Mouse (Mus musculus) embryo, embryonic 10.5 days (tissue): ENCODE results near the gene Cdh11.

ENCODE experiments used
- DNase-seq: peaks from one replicate; pipeline ENCODE4 v3.0.0-alpha.2; 2015; ENCODE audit warnings: low spot score

Gene Cdh11

DNA sequence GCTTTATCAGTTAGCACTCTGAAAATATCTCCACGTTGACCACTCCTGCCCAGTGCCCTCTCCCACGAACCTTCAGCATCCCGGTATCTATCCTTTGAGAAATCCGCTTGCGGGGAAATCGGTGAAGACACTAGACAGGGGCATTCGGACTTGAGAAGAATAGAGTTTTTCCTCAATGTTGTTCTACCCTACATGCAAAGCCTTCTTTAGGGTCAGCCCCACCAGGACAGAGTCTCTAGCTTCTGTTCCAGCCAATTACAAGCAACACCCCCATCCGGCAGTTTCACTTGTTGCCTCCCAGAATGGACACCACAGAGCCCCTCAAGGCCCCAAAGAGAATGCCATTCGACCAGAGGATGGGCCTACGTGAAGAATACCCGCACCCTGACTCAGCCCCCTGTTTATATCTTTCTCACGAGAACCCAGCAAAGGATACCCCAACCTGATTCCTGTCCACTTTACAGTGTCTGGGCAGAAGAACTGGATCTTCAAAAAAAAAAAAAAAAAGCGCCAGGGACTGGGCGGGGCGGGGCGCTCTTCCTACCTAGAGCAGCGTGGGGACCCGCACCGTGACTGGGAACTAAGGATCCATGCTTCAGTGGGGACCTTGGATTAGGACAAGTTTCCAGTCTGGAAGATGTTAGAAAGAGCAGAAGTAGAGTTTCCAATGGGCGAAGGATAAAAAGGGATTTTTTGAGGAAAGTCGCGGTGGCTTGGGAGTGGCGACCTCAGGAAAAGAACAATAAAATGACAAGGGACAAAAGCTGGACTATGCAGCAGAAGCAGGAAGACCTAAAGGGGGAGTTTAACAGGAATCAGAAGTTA is at the start of gene Cdh11:
Cdh11 (minus strand) TSS at position 51 of the 825 bp plus-strand sequence.
- peak; percentile 67 for DNase-seq

DNA sequence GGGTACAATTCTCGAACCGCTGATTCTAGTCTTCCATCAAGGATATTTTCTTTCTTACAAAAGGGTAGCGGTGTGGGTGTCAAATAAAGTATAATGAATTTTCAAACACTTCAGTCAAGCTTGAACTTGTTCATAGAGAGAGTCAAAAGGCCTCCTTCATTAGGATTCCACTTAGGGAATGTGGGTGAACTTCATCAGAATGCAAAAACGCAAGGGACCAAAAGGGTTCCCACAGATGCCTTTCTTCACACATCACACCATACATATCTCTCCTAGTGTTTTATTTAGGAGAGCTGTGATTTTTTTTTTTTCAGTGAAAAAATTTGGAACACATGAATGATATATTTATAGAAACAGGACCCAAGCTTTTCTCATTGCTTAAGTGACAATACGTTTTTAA is 28.5 kb upstream of the Cdh11 start:
- DNase-seq: peak; percentile 9

DNA sequence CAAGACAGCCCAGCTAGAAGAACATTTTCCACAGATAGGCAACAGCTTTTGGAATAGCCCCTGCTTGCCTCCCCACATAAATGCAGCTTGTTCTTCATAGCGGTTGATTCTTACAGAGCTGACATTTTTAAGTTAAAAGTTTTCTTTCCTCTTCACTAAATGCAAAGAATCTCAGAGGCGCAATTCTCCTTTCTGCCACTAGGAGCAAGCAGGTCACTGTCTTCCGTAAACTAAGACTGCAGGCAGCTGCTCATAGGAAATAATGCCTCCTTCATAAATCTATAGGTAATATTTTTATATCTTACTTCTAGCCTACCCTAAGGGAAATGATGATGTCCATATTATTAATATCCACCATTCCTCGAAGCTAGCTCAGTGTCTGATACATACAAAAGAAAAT is 4.9 kb upstream of the Cdh11 start:
- DNase-seq: peak; percentile 72

DNA sequence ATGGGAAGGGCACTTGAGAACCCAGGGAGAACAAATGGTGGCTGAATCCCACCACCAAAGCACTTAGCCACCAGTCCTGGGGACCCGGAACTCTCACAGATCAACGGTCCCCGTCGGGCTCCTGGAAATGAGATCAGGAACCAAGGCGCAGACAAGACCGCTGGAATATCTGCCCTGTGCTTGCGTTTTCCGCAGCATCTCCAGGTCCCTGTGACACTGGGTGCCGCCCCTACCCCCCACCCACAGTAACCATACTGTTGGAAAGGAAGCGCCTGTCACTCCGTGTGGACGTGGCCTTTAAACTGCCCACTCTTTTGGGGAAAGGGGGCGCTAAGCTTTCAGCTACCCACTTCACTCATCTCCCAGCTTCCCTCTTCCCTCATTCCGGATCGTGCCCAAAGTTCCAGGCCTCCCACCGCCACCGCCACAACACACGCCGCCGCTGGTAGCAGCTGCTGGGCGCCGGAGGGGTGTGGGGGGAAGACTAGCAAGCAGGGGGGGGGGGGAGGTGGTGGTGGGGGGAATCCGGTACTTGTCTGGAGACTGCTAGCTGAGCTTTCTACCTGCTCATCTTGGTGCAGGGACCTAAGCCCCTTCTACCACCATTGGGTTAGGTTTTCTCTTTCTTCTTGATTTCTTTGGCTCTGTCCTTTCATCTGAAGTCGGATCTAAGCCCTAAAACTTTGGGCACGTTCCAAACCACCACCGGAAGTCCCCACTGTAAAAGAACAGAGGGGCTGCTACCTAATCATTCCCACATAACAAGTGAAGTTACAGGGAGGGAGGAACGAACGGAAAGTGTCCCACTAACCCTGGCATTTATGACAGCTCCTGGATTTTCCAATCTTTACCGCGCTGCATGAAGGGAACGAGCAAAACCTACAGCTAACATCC is 1.3 kb upstream of the Cdh11 start:
- peak; percentile 62 for DNase-seq

DNA sequence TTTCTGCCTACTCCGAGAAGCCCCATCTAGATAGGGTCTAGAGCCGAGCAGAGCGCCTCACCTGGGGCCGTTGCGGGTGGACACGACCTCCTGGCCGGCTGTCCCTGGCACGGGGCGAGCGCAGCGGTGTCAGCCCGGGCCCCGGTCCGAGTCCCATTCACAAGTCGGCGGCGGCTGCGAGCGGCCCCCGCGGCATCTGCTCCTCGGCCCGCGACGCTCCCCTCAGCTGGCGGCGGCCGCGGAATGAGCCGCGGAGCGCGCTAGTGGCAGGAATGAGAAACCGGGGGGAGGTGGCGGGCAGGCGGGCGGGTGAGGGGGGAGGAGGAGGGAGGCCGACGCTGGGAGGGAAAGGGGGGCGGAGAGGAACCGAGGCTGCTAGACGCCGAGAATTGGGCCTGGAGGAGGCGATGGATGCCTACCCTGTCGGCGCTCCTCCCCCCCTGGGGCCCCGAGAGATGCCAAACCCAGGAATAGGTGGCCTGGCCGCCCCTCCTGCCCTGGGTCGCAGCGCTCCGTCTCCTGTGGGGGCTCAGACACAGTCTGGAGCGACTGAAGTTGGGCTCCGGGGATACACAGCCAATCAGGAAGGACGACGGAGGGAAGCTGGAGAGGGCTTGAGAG is 497 bp downstream of the Cdh11 start:
- peak; percentile 83 for DNase-seq

DNA sequence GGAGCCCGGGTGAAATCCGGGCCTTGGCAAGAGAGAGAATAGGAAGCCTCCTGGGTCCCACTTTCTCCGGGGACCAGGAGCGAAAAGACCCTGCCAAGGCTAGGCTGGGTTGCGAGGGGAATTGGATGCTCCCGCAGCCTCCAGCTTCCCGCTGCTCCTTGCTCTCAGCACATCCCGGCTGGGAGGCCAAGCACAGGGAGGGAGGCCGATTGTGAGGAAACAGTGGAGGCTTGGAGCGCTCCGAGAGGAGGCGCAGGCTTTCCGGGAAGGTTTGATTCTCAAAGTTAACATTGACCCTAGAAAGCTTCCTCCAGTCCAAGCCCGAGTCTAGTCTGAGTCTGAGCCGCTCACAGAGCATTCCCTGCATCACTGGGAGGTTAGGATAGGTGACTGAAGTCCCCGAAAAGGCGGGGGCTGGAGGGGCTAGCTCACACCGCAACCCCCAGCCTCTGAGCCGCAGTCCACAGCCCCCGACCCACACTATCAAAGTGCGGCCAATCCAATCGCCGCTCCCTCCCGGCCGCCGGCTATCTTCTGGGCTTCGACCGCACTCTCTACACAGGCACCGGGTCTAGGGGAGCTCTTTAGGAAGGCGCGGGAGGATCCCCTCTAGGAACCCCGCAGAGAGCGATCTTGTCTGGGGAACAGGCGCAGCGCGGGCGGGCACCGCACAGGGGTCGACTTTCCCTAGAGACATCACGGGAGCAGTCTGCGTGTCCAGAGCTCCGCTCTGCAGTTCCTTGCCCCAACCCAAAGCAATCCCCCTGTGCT is 1.4 kb downstream of the Cdh11 start:
- DNase-seq: peak; percentile 71

DNA sequence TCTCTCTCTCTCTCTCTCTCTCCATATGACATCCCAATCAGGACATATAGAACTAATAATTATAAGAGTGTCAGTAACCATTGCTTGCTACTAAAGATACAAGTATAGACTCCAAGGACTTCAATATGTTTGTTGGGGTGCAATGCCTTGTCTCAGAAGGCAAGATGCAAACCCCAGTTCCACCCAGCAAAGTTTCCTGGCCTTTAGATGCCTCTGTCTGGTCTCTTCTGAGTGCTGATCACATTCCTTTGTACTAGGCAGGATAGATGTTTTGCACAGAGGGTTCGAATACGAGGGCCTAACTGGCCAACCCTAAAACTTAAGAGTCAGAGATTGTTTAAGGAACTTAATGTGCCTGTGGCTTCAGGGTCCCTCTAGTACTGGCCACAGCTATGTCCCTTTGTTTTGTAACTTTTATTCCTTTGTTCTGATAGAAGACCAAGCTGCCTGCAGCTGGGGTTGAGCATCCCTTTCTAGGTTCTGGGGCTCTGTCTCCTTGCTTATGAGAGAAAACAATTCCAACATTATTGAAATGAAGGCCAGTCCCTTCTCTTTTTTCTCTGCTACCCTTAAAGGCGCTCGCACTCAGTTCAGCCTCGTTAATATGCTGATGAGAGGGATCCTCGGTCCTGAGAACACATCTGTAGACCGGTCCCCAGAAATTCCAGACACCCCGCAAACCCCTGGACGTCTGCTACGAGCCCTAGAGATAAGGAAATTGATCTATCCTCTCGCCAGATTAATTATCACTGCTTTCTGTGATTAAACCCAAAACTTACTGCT is 2.5 kb downstream of the Cdh11 start:
- peak; percentile 47 for DNase-seq

DNA sequence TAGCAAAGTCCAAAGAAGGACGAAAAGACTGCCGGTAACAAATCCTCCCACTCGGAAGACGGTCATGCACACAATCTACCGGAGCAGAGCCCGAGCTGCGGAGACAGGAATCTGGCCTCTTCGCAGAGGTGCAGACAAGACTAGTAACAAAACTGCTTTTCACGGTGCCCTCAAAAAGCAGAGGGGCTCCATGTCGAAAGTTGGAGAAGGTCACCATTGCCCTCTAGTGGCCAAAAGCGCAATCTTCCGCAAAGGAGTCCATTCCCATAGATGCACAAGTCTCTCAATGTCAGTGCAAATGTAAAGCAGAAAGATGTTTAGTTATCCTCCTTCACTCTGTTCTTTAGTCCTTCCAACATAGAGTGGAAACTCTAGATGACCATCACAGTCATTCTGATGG is 4.5 kb downstream of the Cdh11 start:
- peak; percentile 95 for DNase-seq

DNA sequence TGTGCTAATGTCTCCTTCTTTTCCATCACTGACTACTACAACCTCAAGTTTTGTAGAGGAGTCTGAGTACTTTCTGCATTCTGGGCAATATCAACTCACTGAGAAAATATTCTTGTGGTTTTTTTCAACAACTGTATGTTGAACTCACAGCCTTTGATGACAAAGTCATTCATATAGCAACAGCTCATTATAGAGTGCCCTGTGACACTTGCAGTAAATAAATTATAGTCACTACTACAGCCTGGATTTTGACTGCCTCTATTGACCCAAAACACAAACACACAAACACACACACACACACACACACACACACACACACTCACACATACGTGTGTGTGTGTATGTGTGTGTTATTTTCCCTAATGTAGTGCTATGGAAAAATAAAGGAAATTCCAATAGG is 10.8 kb downstream of the Cdh11 start:
- DNase-seq: no peak

DNA sequence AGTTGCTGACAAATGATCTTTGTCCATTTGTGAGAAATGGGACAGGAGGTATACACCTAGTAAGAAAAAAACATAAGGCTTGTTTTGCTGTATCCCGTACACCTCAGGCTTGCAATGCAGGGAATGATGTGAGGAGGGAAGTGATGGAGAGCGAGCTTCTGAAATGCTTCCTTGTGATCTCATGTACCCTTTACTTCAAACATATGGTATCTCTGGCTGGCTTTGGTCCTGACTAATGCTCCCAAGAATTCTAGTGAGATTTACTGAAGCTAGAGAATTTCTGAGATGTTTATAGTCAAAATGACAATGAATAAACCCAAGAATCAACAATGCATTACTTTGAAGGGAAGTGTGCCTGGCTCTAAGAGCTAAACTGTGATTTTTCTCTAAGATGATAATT is 14.0 kb downstream of the Cdh11 start:
- DNase-seq: no peak

DNA sequence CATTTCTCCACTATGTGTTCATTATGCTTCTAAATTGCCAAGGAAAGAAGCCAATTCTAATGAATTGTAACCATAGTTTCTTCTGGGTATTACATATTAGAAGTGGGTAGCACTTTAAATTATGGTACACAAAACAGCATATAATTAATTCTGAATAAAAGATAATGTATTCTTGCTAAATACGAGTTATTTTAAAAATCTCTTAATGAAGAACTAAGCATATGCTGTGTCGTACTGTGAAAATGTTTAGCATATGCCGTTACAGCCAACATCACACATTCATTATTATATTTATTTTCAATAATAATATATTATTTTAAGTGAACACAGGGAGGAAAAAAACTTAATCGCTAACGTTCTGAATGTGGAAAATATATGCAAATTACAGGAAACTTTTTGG is 31.6 kb downstream of the Cdh11 start:
- DNase-seq: no peak

DNA sequence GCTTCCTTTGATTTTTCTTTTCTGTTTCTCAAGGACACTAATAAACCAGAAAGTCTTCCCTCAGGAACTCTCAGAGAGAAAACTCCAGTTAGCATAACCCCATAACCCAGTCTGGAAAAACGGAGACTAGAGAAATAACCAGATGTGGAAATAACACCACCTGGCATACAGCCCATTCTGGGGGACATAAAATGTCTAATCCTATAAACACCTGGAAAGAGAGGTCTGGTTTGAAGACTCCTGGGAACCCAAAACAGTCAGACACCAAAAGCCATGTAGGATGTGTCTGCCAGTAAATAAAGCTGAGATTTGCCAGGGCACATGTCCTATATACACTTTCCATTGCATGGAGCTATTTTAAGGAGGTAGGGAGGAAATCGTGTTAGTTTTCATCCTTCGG is 42.5 kb downstream of the Cdh11 start:
- no peak for DNase-seq

DNA sequence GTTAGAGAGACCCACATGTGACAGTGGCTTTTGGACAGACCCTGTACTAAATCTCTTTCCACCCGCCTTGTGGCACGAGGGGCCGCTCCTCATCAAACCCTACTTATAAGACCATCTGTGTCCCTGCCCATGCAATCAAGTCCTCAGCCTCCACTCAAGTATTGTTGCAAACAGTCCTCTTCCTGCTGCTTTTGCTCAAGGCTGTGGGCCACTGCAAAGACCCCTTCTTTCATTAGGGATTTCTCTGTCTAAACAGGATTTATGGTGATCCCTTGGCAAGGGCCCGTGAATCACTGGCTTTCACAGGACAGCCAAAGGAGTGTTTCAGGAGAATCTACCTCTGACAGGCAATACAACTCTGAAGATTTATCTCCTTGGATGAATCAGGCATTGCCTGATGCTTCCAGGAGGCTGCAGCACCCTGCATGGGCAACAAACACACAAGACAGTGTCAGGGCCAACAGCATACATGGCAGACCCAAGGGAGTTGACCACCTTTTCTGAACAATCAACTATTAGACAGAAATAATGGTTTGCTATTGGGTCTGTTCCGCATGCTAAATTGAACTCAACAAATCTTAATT is 43.3 kb downstream of the Cdh11 start:
- peak; percentile 45 for DNase-seq

DNA sequence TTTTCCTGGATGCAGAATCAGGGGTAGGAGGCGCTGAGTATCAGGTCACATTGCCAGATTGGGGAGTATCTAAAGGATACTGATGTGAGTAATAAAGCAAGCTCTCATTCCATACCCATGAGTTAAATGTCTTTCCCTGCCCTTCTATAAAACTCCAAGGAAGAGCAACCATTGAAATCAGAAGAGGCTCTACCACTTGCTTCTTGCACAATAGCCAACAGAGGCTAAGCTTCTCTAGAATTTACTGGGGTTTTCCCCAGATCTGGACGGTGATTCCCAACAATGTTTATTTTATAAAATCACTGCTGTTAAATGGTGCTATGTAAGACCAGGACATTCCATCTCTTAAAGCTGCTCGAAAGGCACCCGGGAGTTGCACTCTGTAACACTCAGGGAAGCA is 44.5 kb downstream of the Cdh11 start:
- no peak for DNase-seq

DNA sequence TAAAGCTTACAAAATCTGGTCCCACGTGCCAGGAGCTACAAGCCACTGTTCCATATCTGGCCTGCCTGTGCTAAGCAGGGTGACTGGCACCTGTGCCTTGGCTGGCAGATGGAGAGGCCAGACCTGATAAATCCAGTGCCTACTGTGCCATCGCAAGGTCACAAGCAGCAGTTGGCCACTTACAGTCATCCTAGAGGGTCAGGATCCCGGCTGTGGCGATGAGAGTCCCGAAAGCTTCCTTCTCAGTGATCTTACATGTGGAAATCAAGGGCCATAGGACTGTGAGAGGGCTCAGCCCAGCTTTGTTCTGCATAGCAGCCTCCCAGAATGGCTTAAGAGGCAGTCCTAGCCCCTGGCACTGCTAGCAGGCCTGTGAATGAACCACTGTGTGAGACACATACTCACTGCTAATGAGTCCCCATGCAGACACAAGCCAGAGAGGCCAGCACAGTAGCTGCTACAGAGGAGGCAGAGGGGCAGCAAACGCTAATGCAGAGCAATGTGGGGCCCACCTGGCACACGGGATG is 46.4 kb downstream of the Cdh11 start:
- DNase-seq: no peak

DNA sequence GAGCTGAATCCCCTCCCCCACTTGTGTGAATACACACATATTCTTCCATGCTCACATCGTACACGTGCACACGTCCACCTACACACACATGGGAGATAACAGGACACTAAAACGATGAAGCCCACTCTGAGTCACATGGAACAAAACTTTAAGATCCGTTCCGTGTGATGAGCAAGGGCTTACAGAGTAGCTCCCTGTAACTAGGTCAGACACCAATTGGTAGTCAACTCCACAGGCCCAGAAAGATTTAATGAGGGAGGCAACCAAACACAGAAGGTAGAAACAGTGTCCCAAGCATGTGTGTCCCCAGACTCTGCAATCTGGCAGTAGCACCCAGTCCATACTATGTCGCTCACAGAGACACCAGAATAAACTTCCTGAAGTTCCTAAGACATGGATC is 47.0 kb downstream of the Cdh11 start:
- no peak for DNase-seq

DNA sequence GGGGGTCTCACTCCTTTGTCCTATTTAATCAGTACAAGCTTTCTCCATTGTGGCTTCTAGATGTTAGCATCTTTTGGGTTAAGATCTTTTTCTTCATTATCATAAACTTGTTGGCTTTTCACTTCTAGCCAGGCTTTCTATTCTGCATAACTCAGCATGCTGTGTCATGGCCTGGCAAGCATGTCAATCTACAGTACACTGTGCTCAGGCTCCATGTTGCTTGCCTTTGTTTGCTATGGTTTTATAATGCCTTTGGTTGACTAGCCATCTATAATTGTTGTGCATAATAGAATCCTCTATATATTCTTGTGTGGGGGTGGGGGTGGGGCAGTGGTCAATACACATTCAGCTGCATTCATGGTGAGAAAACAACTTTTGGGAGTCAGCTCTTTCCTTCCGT is 51.0 kb downstream of the Cdh11 start:
- no peak for DNase-seq

DNA sequence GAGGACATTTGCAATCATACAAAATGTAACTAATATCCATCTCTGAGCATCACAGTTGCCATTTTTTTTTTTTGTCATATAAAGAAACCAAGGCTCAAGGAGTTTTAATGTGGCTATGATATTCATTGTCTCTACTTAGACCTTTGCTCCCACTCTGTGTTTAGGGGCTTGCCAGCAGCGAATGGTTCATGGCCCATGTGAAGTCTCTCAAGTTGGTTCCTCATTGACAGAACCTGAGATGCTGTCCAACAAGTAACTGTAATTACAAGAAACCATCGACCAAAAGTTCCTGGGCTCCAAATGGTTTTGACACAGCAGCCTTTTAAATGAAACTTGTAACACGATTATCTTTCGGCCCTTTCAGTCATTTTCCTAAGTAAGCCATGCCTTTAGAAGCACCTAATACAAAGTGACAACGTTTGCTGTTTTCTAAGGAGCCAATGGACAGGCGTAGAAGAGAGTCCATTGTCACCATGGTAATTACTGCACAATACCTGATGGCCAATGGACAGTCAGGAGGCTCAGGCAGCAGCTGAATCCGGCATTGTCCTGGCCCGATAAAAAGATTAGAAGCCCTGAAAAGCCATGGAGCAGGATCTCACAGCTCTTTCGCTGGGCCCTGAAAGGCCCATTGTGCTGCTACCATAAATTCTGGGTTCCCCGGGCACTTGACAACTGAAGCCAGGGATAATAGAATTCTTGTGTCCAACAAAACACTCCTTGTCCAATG is 59.1 kb downstream of the Cdh11 start:
- peak; percentile 86 for DNase-seq

DNA sequence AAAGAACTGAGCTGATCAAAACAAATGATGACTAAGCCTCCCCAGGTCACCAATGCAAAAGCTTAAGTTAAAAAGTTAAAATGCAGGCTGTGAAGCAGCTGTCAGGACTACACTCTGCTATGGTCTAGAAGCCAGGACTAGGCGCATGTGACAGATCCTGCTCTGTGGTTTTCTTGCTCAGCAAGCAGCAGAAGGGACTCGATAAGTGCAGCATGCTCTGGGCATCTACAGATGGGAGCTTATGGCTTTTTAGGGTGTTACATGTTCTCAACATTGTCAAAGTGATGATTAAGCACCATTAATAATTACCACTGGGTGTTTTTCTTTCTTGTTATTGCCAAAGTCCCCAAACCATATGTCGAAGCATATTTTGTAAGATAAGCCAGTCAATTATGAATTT is 59.9 kb downstream of the Cdh11 start:
- DNase-seq: no peak

DNA sequence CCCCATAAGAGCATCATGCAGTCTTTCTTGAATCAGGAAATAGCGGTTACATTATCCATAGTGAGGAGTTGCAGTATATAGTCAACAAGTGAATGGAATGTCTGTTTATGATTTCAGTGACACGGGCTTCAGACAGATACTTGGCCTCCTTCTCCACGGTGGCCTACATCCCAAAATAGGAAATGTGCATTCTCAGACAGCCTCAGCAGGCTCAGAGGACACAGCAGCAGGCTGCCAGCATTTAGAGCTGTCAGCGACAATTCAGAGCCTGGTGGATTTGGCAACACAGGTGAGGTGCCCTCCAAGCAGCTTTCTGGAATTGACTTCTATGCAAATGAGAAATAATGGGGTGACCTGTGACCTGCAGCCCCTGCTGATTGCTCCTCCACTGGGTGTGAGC is 69.5 kb downstream of the Cdh11 start:
- no peak for DNase-seq
